Mouse (Mus musculus): ENCODE results near the gene Eri3. TPM values are rescaled to one million over a fixed set of nuclear protein-coding genes. Genes with fewer than 3 reads are reported as not detected.

The Eri3 gene
- 203 and 219 TPM in 2 replicates for polyA plus RNA-seq (2012)

GRCm38 (mm10) chr4:117550140-117550851, at the start of gene Eri3:
TSS of gene Eri3 (plus strand) at chr4:117550365.
- no peak for TF ChIP-seq GATA1 (IDR thresholded peaks at IDR 0.05; ENCODE audit: low read length)

- no peak for TF ChIP-seq GATA1 (IDR thresholded peaks at IDR 0.05; ENCODE audit: low read length)
Observed at GRCm38 (mm10) chr4:117518246-117518645, 31.9 kb upstream of the Eri3 start.

- no peak for TF ChIP-seq GATA1 (IDR thresholded peaks at IDR 0.05; ENCODE audit: low read length)
Observed at GRCm38 (mm10) chr4:117521350-117521749, 28.8 kb upstream of the Eri3 start.

- TF ChIP-seq GATA1 (IDR thresholded peaks at IDR 0.05; ENCODE audit: low read length), result no peak
Observed at GRCm38 (mm10) chr4:117525990-117526389, 24.2 kb upstream of the Eri3 start.

- TF ChIP-seq GATA1 (IDR thresholded peaks at IDR 0.05; ENCODE audit: low read length), result no peak
Observed at GRCm38 (mm10) chr4:117527116-117527899, 22.9 kb upstream of the Eri3 start.

- no peak for TF ChIP-seq GATA1 (IDR thresholded peaks at IDR 0.05; ENCODE audit: low read length)
Observed at GRCm38 (mm10) chr4:117527952-117528351, 22.2 kb upstream of the Eri3 start.

- no peak for TF ChIP-seq GATA1 (IDR thresholded peaks at IDR 0.05; ENCODE audit: low read length)
Observed at GRCm38 (mm10) chr4:117529843-117530242, 20.3 kb upstream of the Eri3 start.

GRCm38 (mm10) chr4:117535496-117536200, 14.5 kb upstream of the Eri3 start:
- no peak for TF ChIP-seq GATA1 (IDR thresholded peaks at IDR 0.05; ENCODE audit: low read length)

GRCm38 (mm10) chr4:117537002-117537401, 13.2 kb upstream of the Eri3 start:
- TF ChIP-seq GATA1 (IDR thresholded peaks at IDR 0.05; ENCODE audit: low read length), result no peak

- TF ChIP-seq GATA1 (IDR thresholded peaks at IDR 0.05; ENCODE audit: low read length), result no peak
Observed at GRCm38 (mm10) chr4:117539329-117539980, 10.7 kb upstream of the Eri3 start.

GRCm38 (mm10) chr4:117540571-117540970, 9.6 kb upstream of the Eri3 start:
- no peak for TF ChIP-seq GATA1 (IDR thresholded peaks at IDR 0.05; ENCODE audit: low read length)

- TF ChIP-seq GATA1 (IDR thresholded peaks at IDR 0.05; ENCODE audit: low read length), result no peak
Observed at GRCm38 (mm10) chr4:117545448-117545847, 4.7 kb upstream of the Eri3 start.

- no peak for TF ChIP-seq GATA1 (IDR thresholded peaks at IDR 0.05; ENCODE audit: low read length)
Observed at GRCm38 (mm10) chr4:117546616-117547015, 3.5 kb upstream of the Eri3 start.

GRCm38 (mm10) chr4:117549576-117549975, 589 bp upstream of the Eri3 start:
- no peak for TF ChIP-seq GATA1 (IDR thresholded peaks at IDR 0.05; ENCODE audit: low read length)

GRCm38 (mm10) chr4:117551144-117552000, 1.2 kb downstream of the Eri3 start:
- TF ChIP-seq GATA1 (IDR thresholded peaks at IDR 0.05; ENCODE audit: low read length), result no peak
